Mouse (Mus musculus) neural tube, embryonic 13.5 days (tissue): Measurements from ENCODE around the gene Tcte1. TPM values are rescaled to one million over a fixed set of nuclear protein-coding genes. Genes with fewer than 3 reads are reported as not detected.

Source experiments
- ATAC-seq: fragments of 200-750 bp; cut with Nextera tagmentation; 2 replicates; pipeline ENCODE4 v1.8.0; 2017; ENCODE audit warnings: low read depth, mild to moderate bottlenecking, moderate TSS enrichment, moderate library complexity
- H3K27ac ChIP-seq: fragments of 300-500 bp; sonication (generic); replicated peaks from 2 replicates; pipeline ENCODE4 v1.5.1; 2015; ENCODE audit warnings: moderate library complexity, mild to moderate bottlenecking, inconsistent platforms
- H3K27me3 ChIP-seq: fragments of 300-500 bp; sonication (generic); 2 replicates; pipeline ENCODE4 v1.6.1; 2015; ENCODE audit warnings: mild to moderate bottlenecking, inconsistent platforms
- H3K36me3 ChIP-seq: fragments of 300-500 bp; sonication (generic); 2 replicates; pipeline ENCODE4 v1.6.1; 2015; ENCODE audit warnings: mild to moderate bottlenecking, inconsistent platforms
- H3K4me1 ChIP-seq: fragments of 300-500 bp; sonication (generic); replicated peaks from 2 replicates; pipeline ENCODE4 v1.6.1; 2015; ENCODE audit warnings: inconsistent platforms
- H3K4me2 ChIP-seq: fragments of 300-500 bp; sonication (generic); 2 replicates; pipeline ENCODE4 v1.6.1; 2015; ENCODE audit warnings: inconsistent platforms, mild to moderate bottlenecking, moderate library complexity
- H3K4me3 ChIP-seq: fragments of 300-500 bp; sonication (generic); 2 replicates; pipeline ENCODE4 v1.5.1; 2015; ENCODE audit warnings: mild to moderate bottlenecking, inconsistent platforms
- H3K9ac ChIP-seq: fragments of 300-500 bp; sonication (generic); 2 replicates; pipeline ENCODE4 v1.6.1; 2015; ENCODE audit warnings: moderate library complexity, mild to moderate bottlenecking, inconsistent platforms
- H3K9me3 ChIP-seq: fragments of 300-500 bp; sonication (generic); 2 replicates; pipeline ENCODE4 v1.6.1; 2016; ENCODE audit warnings: inconsistent platforms
- WGBS: fragments of 180-500 bp; shearing (Covaris S2); methylation state at CpG from one replicate; pipeline ENCODE4 v1.1.7; 2015; 5-methylcytosine and 5-hydroxymethylcytosine counted together
- polyA plus RNA-seq: library from polyadenylated mRNA; unstranded; fragments of >200 nt; fragmentation: Nextera tagmentation; extraction: Ambion mirVana; gene quantifications from 2 replicates; pipeline ENCODE4 v1.2.1, GENCODE M21; 2015

Tcte1 gene
- polyA plus RNA-seq, 1 experiment from 2014 or later: 3.3 TPM

GRCm38 (mm10) chr17:45550253-45550652 lies 27.0 kb downstream of the Tcte1 start:
- peaks cover 46% of the 10 kb centered on the region for H3K27me3 ChIP-seq
- H3K4me2 ChIP-seq: peak overlapping the region; percentile 66
- peak overlapping the region; percentile 76 for H3K4me3 ChIP-seq
- peaks cover 12% of the 10 kb centered on the region for H3K36me3 ChIP-seq
- 31% methylated on average over 5 of the region's 5 CpGs for WGBS
- no peaks in the 10 kb centered on the region for H3K9me3 ChIP-seq
- H3K27ac ChIP-seq: no peak overlapping the region
- peaks cover 47% of the 10 kb centered on the region for H3K4me1 ChIP-seq
- peak overlapping the region; percentile 97; the same call in 1 of the 2 replicates for H3K9ac ChIP-seq
- no peak for ATAC-seq

- Histone ChIP-seq H3K27ac (no peak overlapping the region), H3K4me1 (peaks cover 45% of the 10 kb centered on the region)
- 33% methylated on average over 7 of the region's 7 CpGs for WGBS
These were observed 28.1 kb downstream of the Tcte1 start for GRCm38 (mm10) chr17:45551249-45551796.

GRCm38 (mm10) chr17:45551816-45552451 lies 28.7 kb downstream of the Tcte1 start:
- 2% methylated on average over 8 of the region's 8 CpGs for WGBS
- Histone ChIP-seq H3K4me3 (no peak overlapping the region), H3K9ac (no peak overlapping the region), H3K36me3 (peaks cover under 1% of the 10 kb centered on the region), H3K9me3 (no peaks in the 10 kb centered on the region), H3K4me1 (peaks cover 49% of the 10 kb centered on the region), H3K27ac (no peak overlapping the region), H3K4me2 (no peak overlapping the region), H3K27me3 (peaks cover 36% of the 10 kb centered on the region)
- no peak for ATAC-seq

More at GRCm38 (mm10) chr17:45551249-45551796, 28.1 kb downstream of the Tcte1 start:
- peaks cover 36% of the 10 kb centered on the region for H3K27me3 ChIP-seq
- no peaks in the 10 kb centered on the region for H3K9me3 ChIP-seq
- no peak overlapping the region for H3K4me2 ChIP-seq
- H3K4me3 ChIP-seq: no peak overlapping the region
- peaks cover 7% of the 10 kb centered on the region for H3K36me3 ChIP-seq
- H3K9ac ChIP-seq: no peak overlapping the region
- ATAC-seq: no peak

GRCm38 (mm10) chr17:45553065-45553464 lies 29.8 kb downstream of the Tcte1 start:
- H3K4me2 ChIP-seq: no peak overlapping the region
- H3K4me1 ChIP-seq: peaks cover 41% of the 10 kb centered on the region
- WGBS: 82% methylated on average over 3 of the region's 3 CpGs
- H3K27me3 ChIP-seq: peaks cover 29% of the 10 kb centered on the region
- no peak overlapping the region for H3K9ac ChIP-seq
- no peak overlapping the region for H3K4me3 ChIP-seq
- no peak for ATAC-seq
- no peaks in the 10 kb centered on the region for H3K9me3 ChIP-seq
- H3K27ac ChIP-seq: no peak overlapping the region
- no peaks in the 10 kb centered on the region for H3K36me3 ChIP-seq

- Histone ChIP-seq H3K9me3 (no peaks in the 10 kb centered on the region), H3K4me2 (no peak overlapping the region), H3K4me1 (peaks cover 35% of the 10 kb centered on the region), H3K36me3 (no peaks in the 10 kb centered on the region), H3K9ac (no peak overlapping the region), H3K27ac (no peak overlapping the region), H3K4me3 (no peak overlapping the region), H3K27me3 (peaks cover 25% of the 10 kb centered on the region)
- WGBS: 65% methylated on average over 1 of the region's 1 CpGs
- ATAC-seq: no peak
These were observed 31.2 kb downstream of the Tcte1 start for GRCm38 (mm10) chr17:45554420-45554819.

GRCm38 (mm10) chr17:45555452-45556106 lies 32.3 kb downstream of the Tcte1 start, which contains the start of gene Nfkbie:
Nfkbie (plus strand) TSS chr17:45555703.
- H3K36me3 ChIP-seq: no peaks in the 10 kb centered on the region
- peak; percentile 82 for ATAC-seq
- H3K4me2 ChIP-seq: peak within 1 kb of the TSS; percentile 97
- peaks cover 21% of the 10 kb centered on the region for H3K27me3 ChIP-seq
- no peaks in the 10 kb centered on the region for H3K9me3 ChIP-seq
- H3K9ac ChIP-seq: peak within 1 kb of the TSS; percentile 81
- H3K4me1 ChIP-seq: peaks cover 26% of the 10 kb centered on the region
- peak within 1 kb of the TSS; percentile 67 for H3K4me3 ChIP-seq
- no peak within 1 kb of the TSS for H3K27ac ChIP-seq
- whole genome bisulfite sequencing: under 1% methylated on average over 45 of the region's 45 CpGs

- ATAC-seq: 0 out of 2 replicates have a peak, but pooled peaks have one; percentile 2
- Histone ChIP-seq H3K36me3 (no peaks in the 10 kb centered on the region), H3K27ac (no peak overlapping the region), H3K4me2 (peak overlapping the region; percentile 97), H3K9me3 (no peaks in the 10 kb centered on the region), H3K27me3 (peaks cover 16% of the 10 kb centered on the region), H3K4me3 (peak overlapping the region; percentile 67), H3K4me1 (peaks cover 26% of the 10 kb centered on the region), H3K9ac (peak overlapping the region; percentile 81)
- 5% methylated on average over 14 of the region's 14 CpGs for WGBS
These were observed 32.9 kb downstream of the Tcte1 start for GRCm38 (mm10) chr17:45556107-45556489.

GRCm38 (mm10) chr17:45556514-45557245 lies 33.4 kb downstream of the Tcte1 start:
- no peak overlapping the region for H3K27ac ChIP-seq
- H3K4me2 ChIP-seq: peak overlapping the region; percentile 97
- peak overlapping the region; percentile 67 for H3K4me3 ChIP-seq
- H3K27me3 ChIP-seq: peaks cover 14% of the 10 kb centered on the region
- no peaks in the 10 kb centered on the region for H3K9me3 ChIP-seq
- no peak for ATAC-seq
- no peaks in the 10 kb centered on the region for H3K36me3 ChIP-seq
- 73% methylated on average over 3 of the region's 3 CpGs for WGBS
- H3K9ac ChIP-seq: peak overlapping the region; percentile 81; the same call in 1 of the 2 replicates
- H3K4me1 ChIP-seq: peaks cover 24% of the 10 kb centered on the region

- WGBS: 68% methylated on average over 7 of the region's 7 CpGs
- Histone ChIP-seq H3K9ac (0 out of 2 replicates have a peak overlapping the region, but pooled peaks have one; percentile 31), H3K4me1 (peaks cover 20% of the 10 kb centered on the region), H3K9me3 (no peaks in the 10 kb centered on the region), H3K4me3 (no peak overlapping the region), H3K36me3 (no peaks in the 10 kb centered on the region), H3K27me3 (peaks cover 14% of the 10 kb centered on the region), H3K4me2 (no peak overlapping the region), H3K27ac (no peak overlapping the region)
- no peak for ATAC-seq
These were observed 34.1 kb downstream of the Tcte1 start for GRCm38 (mm10) chr17:45557246-45557824.

GRCm38 (mm10) chr17:45557998-45558862 lies 35.0 kb downstream of the Tcte1 start:
- H3K36me3 ChIP-seq: no peaks in the 10 kb centered on the region
- WGBS: 73% methylated on average over 16 of the region's 16 CpGs
- H3K27ac ChIP-seq: no peak overlapping the region
- no peak for ATAC-seq
- no peak overlapping the region for H3K4me3 ChIP-seq
- H3K4me2 ChIP-seq: no peak overlapping the region
- no peak overlapping the region for H3K9ac ChIP-seq
- H3K9me3 ChIP-seq: no peaks in the 10 kb centered on the region
- H3K4me1 ChIP-seq: peaks cover 20% of the 10 kb centered on the region
- H3K27me3 ChIP-seq: peaks cover 11% of the 10 kb centered on the region
